Mouse (Mus musculus) heart, postnatal 0 days (tissue): ENCODE results near the gene Dync1li2. TPM values are rescaled to one million over a fixed set of nuclear protein-coding genes. Genes with fewer than 3 reads are reported as not detected.

Source experiments
- ATAC-seq: fragments of 200-750 bp; cut with Nextera tagmentation; 2 replicates; pipeline ENCODE4 v1.8.0; 2017; ENCODE audit warnings: low read depth, moderate number of reproducible peaks, moderate library complexity; ENCODE audit not compliant: insufficient read depth
- DNase-seq: peaks from one replicate; pipeline ENCODE4 v3.0.0-alpha.2; 2016; ENCODE audit warnings: low spot score
- H3K27ac ChIP-seq: fragments of 300-500 bp; sonication (generic); 2 replicates; pipeline ENCODE4 v1.5.1; 2014; ENCODE audit warnings: low read depth, mild to moderate bottlenecking
- H3K27me3 ChIP-seq: fragments of 300-500 bp; sonication (generic); 2 replicates; pipeline ENCODE4 v1.6.1; 2014; ENCODE audit warnings: low read length, mixed read lengths; ENCODE audit not compliant: control insufficient read depth, insufficient read depth
- H3K36me3 ChIP-seq: fragments of 300-500 bp; sonication (generic); replicated peaks from 2 replicates; pipeline ENCODE4 v1.6.1; 2014; ENCODE audit warnings: low read length, mixed read lengths; ENCODE audit not compliant: control insufficient read depth, insufficient read depth
- H3K4me1 ChIP-seq: fragments of 300-500 bp; sonication (generic); 2 replicates; pipeline ENCODE4 v1.6.1; 2014; ENCODE audit warnings: antibody characterized with exemption; ENCODE audit not compliant: control insufficient read depth, insufficient read depth
- H3K4me2 ChIP-seq: fragments of 300-500 bp; sonication (generic); 2 replicates; pipeline ENCODE4 v1.6.1; 2014; ENCODE audit warnings: low read depth, mild to moderate bottlenecking, low read length, moderate library complexity
- H3K4me3 ChIP-seq: fragments of 300-500 bp; sonication (generic); 2 replicates; pipeline ENCODE4 v1.5.1; 2014; ENCODE audit warnings: low read depth, low read length
- H3K9ac ChIP-seq: fragments of 300-500 bp; sonication (generic); replicated peaks from 2 replicates; pipeline ENCODE4 v1.6.1; 2014; ENCODE audit warnings: low read depth, low read length, mixed read lengths
- H3K9me3 ChIP-seq: fragments of 300-500 bp; sonication (generic); replicated peaks from 2 replicates; pipeline ENCODE4 v1.6.1; 2016; ENCODE audit warnings: low read length; ENCODE audit not compliant: control insufficient read depth
- CTCF ChIP-seq: IDR thresholded peaks from 2 replicates; pipeline ENCODE4 v1.5.1; 2016; ENCODE audit warnings: antibody characterized with exemption, control low read depth, low read depth
- EP300 ChIP-seq: IDR thresholded peaks from 2 replicates; pipeline ENCODE4 v1.6.1; 2016; ENCODE audit warnings: antibody characterized with exemption, low read depth
- WGBS: fragments of 180-500 bp; shearing (Covaris S2); extraction: QIAGEN DNeasy Blood & Tissue Kit; methylation state at CpG from one replicate; pipeline ENCODE4 v1.1.7; 2014; 5-methylcytosine and 5-hydroxymethylcytosine counted together
- polyA plus RNA-seq: library from polyadenylated mRNA; unstranded; fragments of >200 nt; fragmentation: Nextera tagmentation; extraction: Ambion mirVana; gene quantifications from 2 replicates; pipeline ENCODE4 v1.2.1, GENCODE M21; 2015
- total RNA-seq: library from RNA; depleted of rRNA; stranded (reverse); fragments of >200 nt; gene quantifications from 2 replicates; pipeline ENCODE4 v1.2.3, GENCODE M21; 2014; ENCODE audit warnings: low replicate concordance

Dync1li2 gene
- total and polyA plus RNA-seq, 2 experiments from 2014 or later: 11.0 to 38.8 TPM

DNA sequence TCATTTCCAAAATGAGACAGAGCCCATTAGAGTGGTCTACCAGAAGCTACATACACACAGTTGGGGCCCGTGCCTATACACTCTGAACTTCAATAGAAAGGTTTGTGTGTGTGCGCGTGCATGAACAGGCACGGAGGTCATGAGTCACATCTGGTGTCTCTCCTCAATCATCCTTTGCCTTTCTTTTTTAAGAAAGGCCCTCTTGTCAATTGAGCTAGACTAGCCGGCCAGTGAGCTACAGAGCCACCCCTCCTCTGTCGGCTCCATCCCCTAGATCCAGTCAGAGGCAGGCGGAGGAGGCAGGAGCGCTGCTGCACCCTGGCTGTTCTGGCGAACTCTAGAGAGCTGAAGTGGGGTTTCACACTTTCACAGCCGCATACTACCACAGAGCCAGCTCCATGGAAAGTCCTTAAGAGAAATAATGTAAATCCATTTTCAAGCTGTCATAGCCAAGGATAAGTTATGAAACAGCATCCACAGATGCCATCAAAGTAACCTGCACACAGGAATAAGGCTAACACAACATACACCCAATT is 63.5 kb downstream of the Dync1li2 start:
- H3K4me1 ChIP-seq: peaks cover 31% of the 10 kb centered on the region
- TF ChIP-seq CTCF: no peak
- TF ChIP-seq EP300: no peak
- WGBS: 58% methylated on average over 10 of the region's 10 CpGs

GRCm38 (mm10) chr8:104376669-104377068 is 66.2 kb downstream of the Dync1li2 start:
- TF ChIP-seq EP300: no peak
- no peak for TF ChIP-seq CTCF
- DNase-seq (no peak), ATAC-seq (no peak)
- WGBS: 75% methylated on average over 11 of the region's 11 CpGs
- Histone ChIP-seq H3K27ac (0 out of 2 replicates have a peak overlapping the region, but pooled peaks have one; percentile 25), H3K36me3 (no peaks in the 10 kb centered on the region), H3K9ac (no peak overlapping the region), H3K27me3 (no peaks in the 10 kb centered on the region), H3K4me2 (no peak overlapping the region), H3K4me3 (no peak overlapping the region), H3K9me3 (no peaks in the 10 kb centered on the region), H3K4me1 (peaks cover 20% of the 10 kb centered on the region)

More for the DNA sequence above, 63.5 kb downstream of the Dync1li2 start:
- Histone ChIP-seq H3K27me3 (no peaks in the 10 kb centered on the region), H3K36me3 (no peaks in the 10 kb centered on the region), H3K27ac (no peak overlapping the region), H3K4me2 (no peak overlapping the region), H3K4me3 (no peak overlapping the region), H3K9me3 (no peaks in the 10 kb centered on the region), H3K9ac (no peak overlapping the region)
- no peak for ATAC-seq
- no peak for DNase-seq

GRCm38 (mm10) chr8:104375959-104376358 is 66.9 kb downstream of the Dync1li2 start:
- ATAC-seq: no peak

DNA sequence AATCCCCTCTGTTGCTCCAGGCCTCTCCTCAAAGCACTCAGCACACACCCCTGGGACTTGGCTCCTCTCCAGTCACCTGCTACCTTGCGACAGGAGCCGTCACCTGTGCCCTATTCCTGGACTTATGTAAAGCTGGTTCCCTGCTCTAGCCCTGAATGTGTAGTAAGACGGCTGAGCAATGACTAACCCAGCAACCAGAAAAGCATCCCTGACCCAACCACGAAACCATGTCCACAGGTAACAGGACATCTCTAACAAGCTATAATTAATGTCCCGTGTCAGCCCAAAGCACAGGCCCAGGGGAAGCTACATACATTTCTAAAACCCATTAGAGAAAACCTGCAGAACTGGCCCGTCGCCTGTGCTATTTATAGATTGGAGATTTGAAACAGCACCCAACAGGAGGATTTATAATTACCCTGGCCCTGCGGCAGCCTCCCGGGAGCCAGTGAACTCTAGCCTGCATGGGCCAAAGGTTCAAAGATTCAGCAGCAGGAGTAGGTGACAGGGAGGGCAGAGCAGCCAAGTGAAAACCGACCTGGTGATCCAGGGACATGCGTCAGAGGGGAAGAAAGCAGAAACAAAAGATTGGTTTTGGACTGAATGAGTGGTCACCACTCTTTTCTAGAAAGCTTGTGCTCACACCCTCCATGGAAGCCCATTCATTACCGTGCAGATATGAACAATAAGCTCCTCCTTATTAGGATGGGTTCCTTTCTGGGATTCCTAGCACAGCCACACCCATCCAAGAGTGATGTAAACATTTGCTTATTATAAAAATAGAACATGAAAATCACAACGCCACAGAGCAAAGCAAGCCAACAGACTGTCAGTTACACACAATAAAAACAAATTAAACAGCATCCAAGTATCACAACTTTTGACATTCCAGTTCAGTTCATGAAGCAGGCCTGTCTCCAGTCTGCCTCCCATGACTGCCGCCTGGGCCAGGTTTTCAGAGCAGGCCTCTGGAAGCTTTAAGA is 67.7 kb downstream of the Dync1li2 start:
- ATAC-seq (peak; percentile 78), DNase-seq (peak; percentile 76)
- Histone ChIP-seq H3K4me3 (no peak overlapping the region), H3K9ac (no peak overlapping the region), H3K4me1 (peaks cover 20% of the 10 kb centered on the region), H3K27me3 (no peaks in the 10 kb centered on the region), H3K27ac (peak overlapping the region; percentile 91), H3K4me2 (peak overlapping the region; percentile 7; the same call in 1 of the 2 replicates), H3K36me3 (0 out of 2 replicates have a peak, but pooled peaks cover 3% of the 10 kb centered on the region), H3K9me3 (no peaks in the 10 kb centered on the region)
- WGBS: 27% methylated on average over 14 of the region's 14 CpGs
- TF ChIP-seq CTCF: no peak
- no peak for TF ChIP-seq EP300

More at GRCm38 (mm10) chr8:104375959-104376358, 66.9 kb downstream of the Dync1li2 start:
- H3K4me2 ChIP-seq: no peak overlapping the region
- 0 out of 2 replicates have a peak, but pooled peaks cover 3% of the 10 kb centered on the region for H3K36me3 ChIP-seq
- WGBS: 62% methylated on average over 5 of the region's 5 CpGs
- no peaks in the 10 kb centered on the region for H3K27me3 ChIP-seq
- no peak for DNase-seq
- no peak overlapping the region for H3K4me3 ChIP-seq
- peaks cover 20% of the 10 kb centered on the region for H3K4me1 ChIP-seq
- H3K27ac ChIP-seq: peak overlapping the region; percentile 91
- TF ChIP-seq EP300 (no peak), CTCF (no peak)
- H3K9me3 ChIP-seq: no peaks in the 10 kb centered on the region
- H3K9ac ChIP-seq: no peak overlapping the region

GRCm38 (mm10) chr8:104374269-104374668 is 68.6 kb downstream of the Dync1li2 start:
- no peak for TF ChIP-seq CTCF
- TF ChIP-seq EP300: no peak
- Histone ChIP-seq H3K27me3 (no peaks in the 10 kb centered on the region), H3K9ac (no peak overlapping the region), H3K4me3 (no peak overlapping the region), H3K36me3 (0 out of 2 replicates have a peak, but pooled peaks cover 3% of the 10 kb centered on the region), H3K9me3 (no peaks in the 10 kb centered on the region), H3K4me2 (no peak overlapping the region), H3K27ac (peak overlapping the region; percentile 41), H3K4me1 (peaks cover 27% of the 10 kb centered on the region)
- no peak for DNase-seq
- 66% methylated on average over 11 of the region's 11 CpGs for WGBS
- ATAC-seq: no peak
